Mouse (Mus musculus) embryonic facial prominence, embryonic 11.5 days (tissue): ENCODE data around the gene Pcnx2. TPM values are rescaled to one million over a fixed set of nuclear protein-coding genes. Genes with fewer than 3 reads are reported as not detected.

Experiments used
- ATAC-seq: fragments of 200-750 bp; cut with Nextera tagmentation; replicated peaks from 2 replicates; pipeline ENCODE4 v1.8.0; 2017; ENCODE audit warnings: low read depth; ENCODE audit not compliant: insufficient number of reproducible peaks, low FRiP score, low TSS enrichment
- DNase-seq: peaks from one replicate; pipeline ENCODE4 v3.0.0-alpha.2; 2015; ENCODE audit warnings: low spot score
- H3K27ac ChIP-seq: fragments of 300-500 bp; sonication (generic); replicated peaks from 2 replicates; pipeline ENCODE4 v1.5.1; 2014; ENCODE audit warnings: mild to moderate bottlenecking, low read depth, low read length, control low read depth
- H3K27me3 ChIP-seq: fragments of 300-500 bp; sonication (generic); 2 replicates; pipeline ENCODE4 v1.6.1; 2014; ENCODE audit warnings: mild to moderate bottlenecking, low read length, moderate library complexity, mixed read lengths; ENCODE audit not compliant: control insufficient read depth, insufficient read depth
- H3K36me3 ChIP-seq: fragments of 300-500 bp; sonication (generic); replicated peaks from 2 replicates; pipeline ENCODE4 v1.6.1; 2014; ENCODE audit warnings: low read depth, mild to moderate bottlenecking, low read length, moderate library complexity, mixed read lengths; ENCODE audit not compliant: control insufficient read depth, insufficient read depth
- H3K4me1 ChIP-seq: fragments of 300-500 bp; sonication (generic); 2 replicates; pipeline ENCODE4 v1.6.1; 2014; ENCODE audit warnings: low read length, mixed read lengths; ENCODE audit not compliant: control insufficient read depth, insufficient read depth
- H3K4me2 ChIP-seq: fragments of 300-500 bp; sonication (generic); 2 replicates; pipeline ENCODE4 v1.6.1; 2014; ENCODE audit warnings: low read depth, mild to moderate bottlenecking, control low read depth, low read length, moderate library complexity
- H3K4me3 ChIP-seq: fragments of 300-500 bp; sonication (generic); 2 replicates; pipeline ENCODE4 v1.5.1; 2014; ENCODE audit warnings: low read depth, low read length, control low read depth
- H3K9ac ChIP-seq: fragments of 300-500 bp; sonication (generic); replicated peaks from 2 replicates; pipeline ENCODE4 v1.6.1; 2014; ENCODE audit warnings: mild to moderate bottlenecking, control low read depth, low read length
- H3K9me3 ChIP-seq: fragments of 300-500 bp; sonication (generic); replicated peaks from 2 replicates; pipeline ENCODE4 v1.6.1; 2016; ENCODE audit warnings: mild to moderate bottlenecking, low read length, inconsistent platforms, mixed read lengths; ENCODE audit not compliant: control insufficient read depth
- WGBS: fragments of 180-500 bp; shearing (Covaris S2); extraction: QIAGEN DNeasy Blood & Tissue Kit; methylation state at CpG from one replicate; pipeline ENCODE4 v1.1.7; 2014; 5-methylcytosine and 5-hydroxymethylcytosine counted together
- polyA plus RNA-seq: library from polyadenylated mRNA; unstranded; fragments of >200 nt; fragmentation: Nextera tagmentation; extraction: Ambion mirVana; gene quantifications from 2 replicates; pipeline ENCODE4 v1.2.1, GENCODE M21; 2014

Gene Pcnx2
- polyA plus RNA-seq, 1 experiment from 2014 or later: 0.25 TPM

DNA sequence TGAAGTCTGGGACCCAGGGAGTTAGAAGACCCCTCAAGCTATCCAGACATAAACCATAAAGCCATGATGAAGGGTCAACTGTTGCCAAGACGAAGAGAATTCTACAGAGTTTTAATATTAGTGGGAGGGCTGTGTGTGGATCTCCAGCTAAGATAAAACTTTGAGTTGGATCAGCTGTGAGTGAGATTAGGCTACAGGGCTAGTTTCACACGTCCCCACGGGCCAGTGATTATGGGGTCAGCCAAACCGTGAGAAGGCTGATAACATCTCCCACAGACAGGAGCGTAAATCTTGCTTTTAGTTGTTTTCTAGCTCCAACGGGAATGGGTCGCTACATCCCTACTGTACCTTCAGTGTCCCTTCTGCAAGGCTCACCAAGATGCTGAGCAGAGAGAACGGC, 118.5 kb downstream of the Pcnx2 start:
- Histone ChIP-seq H3K36me3 (no peaks in the 10 kb centered on the region), H3K4me2 (no peak overlapping the region), H3K27ac (no peak overlapping the region), H3K4me1 (no peaks in the 10 kb centered on the region), H3K4me3 (no peak overlapping the region), H3K27me3 (no peaks in the 10 kb centered on the region), H3K9ac (no peak overlapping the region), H3K9me3 (no peaks in the 10 kb centered on the region)
- ATAC-seq (no peak), DNase-seq (no peak)
- WGBS: 78% methylated on average over 8 of the region's 8 CpGs

DNA sequence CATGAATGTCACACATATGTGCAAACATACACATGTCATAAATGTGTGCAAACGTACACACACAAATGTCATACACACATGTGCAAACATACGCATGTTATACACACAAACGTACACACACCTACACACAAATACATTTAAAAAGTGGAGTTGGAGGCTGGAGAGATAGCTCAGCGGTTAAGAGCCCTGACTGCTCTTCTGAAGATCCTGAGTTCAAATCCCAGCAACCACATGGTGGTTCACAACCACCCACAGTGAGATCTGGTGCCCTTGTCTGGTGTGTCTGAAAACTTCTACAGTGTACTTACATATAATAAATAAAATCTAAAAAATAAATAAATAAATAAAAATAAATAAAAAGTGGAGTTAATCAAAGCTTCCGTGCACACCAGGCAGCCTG, 119.2 kb downstream of the Pcnx2 start:
- Histone ChIP-seq H3K4me3 (no peak overlapping the region), H3K27ac (no peak overlapping the region), H3K27me3 (no peaks in the 10 kb centered on the region), H3K4me2 (no peak overlapping the region), H3K36me3 (no peaks in the 10 kb centered on the region), H3K9me3 (no peaks in the 10 kb centered on the region), H3K9ac (no peak overlapping the region), H3K4me1 (no peaks in the 10 kb centered on the region)
- DNase-seq: no peak
- no peak for ATAC-seq
- WGBS: 89% methylated on average over 5 of the region's 5 CpGs

DNA sequence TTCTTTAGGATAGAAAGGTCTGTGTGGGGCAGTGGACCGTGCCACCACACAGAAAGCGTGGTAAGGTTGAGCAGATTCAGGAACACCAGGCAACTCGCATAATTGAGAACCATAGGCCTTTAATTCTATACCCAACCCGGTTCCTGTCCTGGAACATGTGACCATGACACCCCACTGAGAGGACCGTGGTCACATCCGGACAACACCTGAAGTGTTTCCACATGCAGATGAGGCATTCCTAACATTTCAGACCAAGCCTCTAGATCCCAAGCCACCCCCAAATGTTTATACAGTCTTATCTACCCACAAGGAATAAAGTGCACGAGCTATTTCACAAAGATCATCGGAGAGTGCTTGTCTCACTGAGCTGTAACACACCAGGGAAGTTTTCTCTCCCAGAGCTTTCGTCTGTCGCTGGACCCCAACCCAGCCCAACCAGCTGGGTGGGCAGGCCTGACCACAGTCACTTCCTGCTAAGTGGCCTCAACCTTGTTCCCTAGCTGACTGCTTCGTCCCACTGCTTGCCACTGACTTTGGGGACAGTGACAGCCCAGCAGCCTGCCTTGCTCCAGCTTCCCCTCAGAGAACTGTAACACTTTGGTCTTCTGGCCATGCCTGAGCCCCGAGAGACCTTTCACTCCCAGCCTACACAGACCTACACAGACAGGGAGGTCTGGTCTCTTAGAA, 120.5 kb downstream of the Pcnx2 start:
- WGBS: 68% methylated on average over 12 of the region's 12 CpGs

DNA sequence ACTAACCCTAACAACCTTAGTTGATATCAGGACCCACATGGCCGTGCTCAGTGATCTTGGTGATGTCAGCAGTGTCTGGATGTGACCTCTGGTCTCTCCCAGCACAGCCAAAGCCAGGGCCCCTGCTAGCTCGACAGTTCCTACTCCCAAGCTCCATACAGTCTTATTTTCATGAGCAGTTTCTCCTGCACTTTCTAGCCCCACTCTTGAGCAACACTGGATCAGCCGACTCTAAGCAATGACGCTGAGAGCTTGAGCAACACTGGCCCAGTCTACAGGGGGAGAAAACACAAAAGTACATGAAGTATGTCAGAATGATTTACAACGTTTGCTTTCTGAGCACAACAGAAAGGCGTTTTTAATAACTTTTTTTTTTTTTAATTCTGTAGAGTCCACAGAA, 121.3 kb downstream of the Pcnx2 start:
- no peak overlapping the region for H3K4me3 ChIP-seq
- H3K36me3 ChIP-seq: no peaks in the 10 kb centered on the region
- no peaks in the 10 kb centered on the region for H3K27me3 ChIP-seq
- no peak overlapping the region for H3K4me2 ChIP-seq
- H3K9me3 ChIP-seq: no peaks in the 10 kb centered on the region
- H3K4me1 ChIP-seq: no peaks in the 10 kb centered on the region
- H3K9ac ChIP-seq: no peak overlapping the region
- no peak overlapping the region for H3K27ac ChIP-seq
- ATAC-seq (no peak), DNase-seq (no peak)
- 79% methylated on average over 6 of the region's 6 CpGs for WGBS

More for the DNA sequence above, 120.5 kb downstream of the Pcnx2 start:
- Histone ChIP-seq H3K27ac (no peak overlapping the region), H3K27me3 (no peaks in the 10 kb centered on the region), H3K9ac (no peak overlapping the region), H3K9me3 (no peaks in the 10 kb centered on the region), H3K36me3 (no peaks in the 10 kb centered on the region), H3K4me3 (no peak overlapping the region), H3K4me1 (no peaks in the 10 kb centered on the region), H3K4me2 (no peak overlapping the region)
- no peak for ATAC-seq
- no peak for DNase-seq

DNA sequence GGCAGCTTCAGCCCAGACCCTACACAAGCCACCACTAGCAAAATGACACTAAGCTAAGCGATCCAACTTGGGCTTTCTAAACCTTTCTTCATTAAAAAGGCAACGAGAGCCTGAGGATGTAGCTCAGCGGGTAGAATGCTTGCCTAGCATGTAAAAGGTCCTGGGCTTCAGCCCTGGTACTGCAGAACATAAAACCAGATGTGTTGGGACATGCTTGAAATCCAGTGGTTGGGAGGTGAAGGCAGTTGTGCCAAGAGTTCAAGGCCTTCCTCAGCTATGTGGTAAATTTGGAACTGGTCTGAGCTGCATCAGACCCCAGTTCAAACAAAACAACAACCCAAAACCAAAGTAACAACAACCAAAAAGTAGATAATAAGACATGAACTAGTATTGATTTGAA, 121.8 kb downstream of the Pcnx2 start:
- H3K9me3 ChIP-seq: no peaks in the 10 kb centered on the region
- WGBS: 89% methylated on average over 3 of the region's 3 CpGs
- no peak overlapping the region for H3K4me2 ChIP-seq
- H3K27ac ChIP-seq: no peak overlapping the region
- no peaks in the 10 kb centered on the region for H3K36me3 ChIP-seq
- H3K4me3 ChIP-seq: no peak overlapping the region
- DNase-seq (no peak), ATAC-seq (no peak)
- H3K4me1 ChIP-seq: no peaks in the 10 kb centered on the region
- H3K27me3 ChIP-seq: no peaks in the 10 kb centered on the region
- no peak overlapping the region for H3K9ac ChIP-seq

DNA sequence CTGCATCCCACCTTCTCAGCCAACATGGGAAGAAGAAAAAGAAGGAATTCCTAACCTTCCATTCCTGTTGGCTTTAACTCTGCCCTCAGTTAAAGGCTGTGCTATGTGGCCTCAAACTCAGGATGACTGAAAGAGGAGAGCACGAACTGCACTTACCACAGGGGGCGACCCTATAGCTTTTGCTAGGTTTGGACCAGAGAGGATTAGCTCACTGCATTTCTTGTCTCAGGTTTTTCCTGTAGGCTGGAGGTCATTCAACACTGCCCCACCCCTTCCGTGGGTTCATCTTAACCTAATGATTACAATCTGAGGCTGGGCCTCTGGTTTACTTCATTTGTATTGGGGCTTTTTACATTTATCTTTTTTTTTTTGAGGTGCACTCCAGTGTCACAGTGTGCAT, 123.1 kb downstream of the Pcnx2 start:
- DNase-seq (no peak), ATAC-seq (no peak)
- 57% methylated on average over 3 of the region's 3 CpGs for WGBS
- Histone ChIP-seq H3K4me1 (no peaks in the 10 kb centered on the region), H3K27ac (no peak overlapping the region), H3K27me3 (no peaks in the 10 kb centered on the region), H3K9me3 (no peaks in the 10 kb centered on the region), H3K36me3 (no peaks in the 10 kb centered on the region), H3K9ac (no peak overlapping the region), H3K4me3 (no peak overlapping the region), H3K4me2 (no peak overlapping the region)

DNA sequence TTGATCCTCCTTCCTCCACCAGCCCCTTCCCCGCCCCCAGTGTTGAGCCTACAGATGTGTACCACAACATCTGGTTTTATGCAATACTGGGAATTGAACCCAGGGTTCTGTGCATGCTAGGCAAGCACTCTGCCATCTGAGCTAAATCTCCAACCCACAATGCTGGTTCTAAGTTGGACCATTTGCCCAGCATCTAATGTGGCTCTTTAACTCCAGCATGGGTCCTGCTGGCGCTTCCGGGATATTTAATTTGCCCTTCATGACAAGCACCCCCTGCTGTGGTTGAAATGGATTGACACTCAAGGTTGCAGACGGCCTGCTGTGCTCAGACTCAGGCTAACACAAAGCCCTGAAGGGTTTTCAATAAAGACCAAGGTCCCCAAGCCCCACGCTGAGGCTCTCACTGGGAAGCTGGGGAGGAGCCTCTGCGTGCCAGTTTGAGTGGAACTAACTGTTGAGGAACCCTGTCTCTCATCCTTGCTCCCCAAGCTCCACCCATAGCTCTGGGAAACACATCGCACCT, 124.8 kb downstream of the Pcnx2 start:
- no peak for DNase-seq
- Histone ChIP-seq H3K9me3 (no peaks in the 10 kb centered on the region), H3K27ac (no peak overlapping the region), H3K9ac (no peak overlapping the region), H3K4me3 (no peak overlapping the region), H3K36me3 (no peaks in the 10 kb centered on the region), H3K4me1 (no peaks in the 10 kb centered on the region), H3K4me2 (no peak overlapping the region), H3K27me3 (no peaks in the 10 kb centered on the region)
- no peak for ATAC-seq
- 45% methylated on average over 7 of the region's 7 CpGs for WGBS

DNA sequence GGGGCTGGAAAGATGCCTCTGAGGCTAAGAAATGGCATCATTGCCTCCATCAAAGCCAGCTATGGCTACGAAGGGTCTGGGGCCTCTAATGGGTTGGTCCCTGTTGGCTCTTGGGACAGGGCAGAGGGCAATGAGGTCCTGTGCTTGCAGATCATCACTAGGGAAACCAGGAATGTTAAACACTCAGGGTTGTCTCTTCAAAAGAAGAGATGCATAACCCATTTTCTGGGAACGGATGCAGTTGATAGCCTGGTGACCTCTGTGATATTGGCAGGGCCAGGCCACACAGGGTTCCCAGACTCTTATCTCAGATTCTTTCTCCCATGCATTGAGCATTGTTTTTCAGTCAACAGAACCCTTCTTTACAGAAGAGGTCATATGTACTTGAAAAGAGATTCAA, 125.8 kb downstream of the Pcnx2 start:
- H3K36me3 ChIP-seq: no peaks in the 10 kb centered on the region
- no peak overlapping the region for H3K27ac ChIP-seq
- H3K9ac ChIP-seq: no peak overlapping the region
- no peak overlapping the region for H3K4me3 ChIP-seq
- DNase-seq (no peak), ATAC-seq (no peak)
- H3K9me3 ChIP-seq: no peaks in the 10 kb centered on the region
- no peaks in the 10 kb centered on the region for H3K4me1 ChIP-seq
- WGBS: 36% methylated on average over 2 of the region's 2 CpGs
- H3K27me3 ChIP-seq: no peaks in the 10 kb centered on the region
- H3K4me2 ChIP-seq: no peak overlapping the region
